Mouse (Mus musculus) G1E (cell line): ENCODE results near the gene Egflam.

Experiments
- CTCF ChIP-seq: IDR thresholded peaks from 2 replicates; pipeline ENCODE4 v1.5.1; 2012; ENCODE audit warnings: low read depth, low read length, inconsistent platforms, mixed read lengths
- GATA1 ChIP-seq: IDR thresholded peaks from 2 replicates; pipeline ENCODE4 v1.6.1; 2012; ENCODE audit warnings: borderline replicate concordance, low read length, inconsistent platforms, mixed read lengths

DNA sequence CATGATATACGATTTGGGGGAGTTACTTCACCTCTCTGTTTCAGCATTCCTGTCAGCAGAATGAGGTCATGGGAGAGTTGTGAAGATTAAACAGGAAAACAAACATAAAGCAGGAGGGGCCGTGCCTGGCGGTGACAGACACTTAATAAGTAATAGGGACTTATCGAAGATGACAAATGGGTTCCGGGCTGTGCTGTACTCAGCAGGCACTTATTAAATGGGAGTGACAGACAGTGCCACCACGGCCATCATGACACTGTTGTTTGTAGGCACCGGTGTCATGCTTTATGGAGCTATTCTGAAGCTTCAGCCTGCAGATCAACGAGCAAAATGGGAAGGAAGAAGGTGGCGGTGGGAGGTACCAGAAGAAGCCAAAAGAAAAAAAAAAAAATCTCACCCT lies 82.7 kb downstream of the Egflam start:
- TF ChIP-seq GATA1 (no peak), CTCF (no peak)
